Comparison of ENCODE assay signal across 21 mouse cellular contexts in the genomic region with DNA sequence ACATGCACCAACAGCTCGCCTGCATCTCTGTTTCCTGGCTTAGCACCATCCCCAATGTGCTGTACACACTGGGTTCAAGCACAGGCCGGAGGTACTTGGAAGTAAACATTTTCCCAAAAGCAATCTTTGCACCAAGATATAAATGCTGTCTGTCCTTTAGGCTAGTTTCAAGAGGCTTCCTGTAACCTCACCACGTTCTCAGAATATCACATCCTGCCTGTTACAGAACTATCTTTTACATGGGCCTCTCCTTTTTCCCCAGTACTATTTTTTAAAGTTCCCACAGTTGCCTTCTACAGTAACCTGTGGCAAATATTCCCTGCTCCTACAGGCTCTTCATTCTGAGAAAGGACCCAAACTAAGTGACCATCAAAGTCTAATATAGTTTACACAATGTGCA. TPM values are rescaled to one million over a fixed set of nuclear protein-coding genes. Genes with fewer than 3 reads are reported as not detected.
DNase-seq lines count a peak whose midpoint lies in the region; ATAC-seq lines count a peak whose summit lies in the region.
"Had no signal": no experiment of that assay in that cellular context is flagged by ENCODE, and none has a peak within 500 bp of the region (broad histone marks: within the 10 kb centered on the region; RNA-seq: fewer than 3 reads in every experiment).

No protein-coding gene starts in this region.

- H3K4me1 ChIP-seq in megakaryocyte, embryonic 14.5 days, result peaks cover 22% of the 10 kb centered on the region

- H3K36me3 ChIP-seq in megakaryocyte, embryonic 14.5 days (replicated peaks; ENCODE audit: low read length), result no peaks in the 10 kb centered on the region
- H3K36me3 ChIP-seq: G1E had no signal

- DNase-seq in thymus, postnatal 25 days, result no peak
- no peak for DNase-seq in embryo, embryonic 9.5 days (ENCODE audit: extremely low spot score)
- no peak for DNase-seq in heart, adult 8-10 months (ENCODE audit: low spot score)
- DNase-seq: adrenal gland, adult 2 months; adrenal gland, adult 8-10 months; adrenal gland, postnatal 10 days; adrenal gland, postnatal 14 days; adrenal gland, postnatal 25 days; adrenal gland, postnatal 36 days; B cell, adult 2 months; cerebellum, adult 11 months; cerebellum, adult 11-12 months; cerebellum, adult 18-20 months; cerebellum, adult 2 months had no signal

- ATAC-seq in megakaryocyte, adult 5-6 weeks (ENCODE audit: poor library complexity, severe bottlenecking), result no peak
- peak; percentile 71 for ATAC-seq in CD4-positive, CD25-positive, alpha-beta regulatory T cell, adult 4 months
- peak; percentile 43 for ATAC-seq in activated CD4-positive, CD25-positive, alpha-beta regulatory T cell, adult 4 months
- ATAC-seq in inflammation-experienced regulatory T-cells, adult 6 months, result peak; percentile 80
- ATAC-seq: Patski had no signal

- peak overlapping the region; percentile 50 for H3K4me3 ChIP-seq in megakaryocyte, embryonic 14.5 days (replicated peaks)

- peaks cover 6% of the 10 kb centered on the region for H3K27me3 ChIP-seq in megakaryocyte, embryonic 14.5 days (replicated peaks)
- H3K27me3 ChIP-seq: Patski had no signal

- H3K9me3 ChIP-seq in megakaryocyte, embryonic 14.5 days, result no peaks in the 10 kb centered on the region
- H3K9me3 ChIP-seq: G1E had no signal

RNA-seq across cellular contexts. Expression of a gene that starts 8.5 kb away (rescaled TPM):
- polyA plus RNA-seq in megakaryocyte, embryonic 14.5 days (2012; ENCODE audit: insufficient read depth, low replicate concordance), result 0.91 TPM in 1 of 2 replicates, not detected in the other
- 6.6 TPM in 2 replicates for total RNA-seq in megakaryocyte, adult 5-6 weeks (2015)
- 7.5 and 7.6 TPM in 2 replicates for total RNA-seq in megakaryocyte, adult 5-6 weeks (2017)
- 100 to 1,000 TPM; 113 to 114 TPM for polyA plus RNA-seq in CD4-positive, CD25-positive, alpha-beta regulatory T cell, adult 4 months (2017; shearing (Covaris generic))
- 100 to 1,000 TPM; 108 to 116 TPM for polyA plus RNA-seq in activated CD4-positive, CD25-positive, alpha-beta regulatory T cell, adult 4 months (2017; shearing (Covaris generic))
- 100 to 1,000 TPM in 2 of 3 experiments, 10 to 100 TPM in 1; 59.4 to 132 (median 114) TPM for polyA plus RNA-seq in inflammation-experienced regulatory T-cells, adult 6 months (2017; shearing (Covaris generic))
- total RNA-seq in heart, adult 8-10 months (2022), result 1 to 10 TPM; 6.6 to 7.8 (median 7.0) TPM

Comparison
In these comparisons a context has a peak if more than half of its experiments do, and no peak if none do; other contexts are left out.
1. RNA of a gene that starts 8.5 kb away (polyA plus RNA-seq): 108 to 116 TPM in activated CD4-positive, CD25-positive, alpha-beta regulatory T cell, adult 4 months, 113 to 114 TPM in CD4-positive, CD25-positive, alpha-beta regulatory T cell, adult 4 months and 59.4 to 132 TPM in inflammation-experienced regulatory T-cells, adult 6 months; 0.91 TPM in megakaryocyte, embryonic 14.5 days; every median in the first group is over 10 times any median in the second.